Mouse (Mus musculus) granulocyte monocyte progenitor cell, adult 5-6 weeks (primary cell): ENCODE measurements around the gene Rab9. TPM values are rescaled to one million over a fixed set of nuclear protein-coding genes. Genes with fewer than 3 reads are reported as not detected.

Experiments
- ATAC-seq: replicated peaks from 2 replicates; pipeline ENCODE4 v1.8.0; 2016; ENCODE audit warnings: mild to moderate bottlenecking, moderate TSS enrichment, inconsistent platforms; ENCODE audit not compliant: poor library complexity, severe bottlenecking
- total RNA-seq, 2 experiments: library from RNA; stranded (forward) in 1 of 2; stranded (reverse) in 1 of 2; fragments of 200-712, 200-1000 nt in 1 of 2; fragments of >200 nt in 1 of 2; fragmentation: Nextera tagmentation in 1 of 2; gene quantifications; 2 replicates each; pipeline ENCODE4 v1.2.3; 2014 to 2017

Rab9 gene
- total RNA-seq, 2 experiments from 2014 or later, result 53.9 to 100 TPM

DNA sequence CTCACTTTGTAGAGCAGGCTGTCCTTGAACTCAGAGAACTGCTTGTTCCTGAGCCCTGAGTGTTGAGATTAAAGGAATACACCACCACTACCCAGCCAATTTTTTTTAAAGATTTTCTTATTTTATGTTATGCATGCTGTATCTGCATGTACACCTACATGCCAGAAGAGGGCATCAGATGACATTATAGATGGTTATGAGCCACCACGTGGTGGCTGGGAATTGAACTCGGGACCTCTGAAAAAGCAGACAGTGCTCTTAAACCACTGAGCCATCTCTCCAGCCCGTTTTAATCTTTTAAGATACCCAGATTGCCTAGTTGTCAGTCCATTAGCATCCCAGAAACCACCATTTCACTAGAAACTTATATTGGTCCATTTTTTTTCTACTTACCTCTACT, 25.3 kb downstream of the Rab9 start:
- no peak for ATAC-seq

DNA sequence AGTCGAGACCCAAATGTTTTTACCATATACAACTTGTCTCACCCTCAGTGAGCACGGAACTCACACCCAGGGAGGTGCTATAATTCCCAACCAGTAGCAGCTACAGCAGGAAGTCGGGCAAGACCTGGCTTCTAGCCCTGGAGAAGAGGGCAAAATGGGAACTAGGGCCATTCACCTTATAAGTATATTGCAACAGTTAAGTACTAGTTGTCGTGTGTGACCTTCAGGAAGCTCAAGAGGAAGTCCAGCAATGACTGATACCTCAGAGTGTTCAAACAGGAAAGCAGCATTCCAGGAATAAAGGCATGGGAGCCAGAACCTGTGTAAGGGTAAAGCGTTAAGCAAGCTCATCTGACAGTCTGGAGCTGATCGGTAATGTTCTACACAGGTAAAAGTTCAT, 26.1 kb downstream of the Rab9 start:
- peak; percentile 84 for ATAC-seq

DNA sequence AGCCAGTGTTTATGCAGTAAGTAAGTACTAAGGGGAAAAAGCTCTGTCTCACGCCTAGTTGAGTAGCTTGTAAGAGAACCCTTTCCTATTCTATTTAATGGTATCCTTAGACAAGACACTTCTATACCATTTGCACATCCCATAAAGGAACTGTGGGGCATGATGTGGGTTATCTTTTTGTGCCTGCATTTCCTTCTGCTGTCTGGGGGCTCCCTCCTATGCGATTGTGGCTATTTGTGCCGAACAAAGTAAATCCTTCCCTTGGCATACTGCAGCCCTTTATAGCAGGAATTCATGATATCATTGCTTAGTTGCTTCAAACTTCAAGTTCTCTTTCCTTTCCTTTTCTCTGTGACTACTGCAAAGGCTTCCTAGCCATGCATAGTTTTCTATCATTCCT, 35.1 kb downstream of the Rab9 start:
- no peak for ATAC-seq

DNA sequence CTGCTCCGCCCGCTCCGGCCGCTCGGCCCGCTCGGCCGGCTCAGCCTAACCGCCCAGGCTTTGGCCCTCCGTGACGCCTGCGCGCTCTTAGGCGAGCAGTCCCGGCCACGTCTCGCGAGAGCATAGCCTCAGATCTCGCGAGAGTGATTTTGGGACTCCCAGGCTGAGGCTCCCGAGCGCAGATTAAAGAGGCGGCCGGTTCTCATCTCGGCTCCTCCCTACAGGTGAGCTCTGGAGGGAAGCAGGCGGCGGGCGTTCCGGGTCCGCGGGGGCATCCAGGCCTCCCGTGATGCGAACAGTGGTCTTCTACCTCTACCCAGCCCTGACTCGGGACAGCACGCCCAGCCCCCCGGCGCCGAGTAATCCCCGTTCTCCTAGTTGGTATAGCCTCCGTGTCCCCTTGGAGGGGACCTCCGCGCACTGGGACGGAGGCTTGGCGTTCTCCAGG, 39.0 kb downstream of the Rab9 start, which contains the start of gene Ofd1:
TSS of gene Ofd1 (minus strand) at position 89 of the 448 bp plus-strand sequence.
- ATAC-seq, result peak; percentile 96

DNA sequence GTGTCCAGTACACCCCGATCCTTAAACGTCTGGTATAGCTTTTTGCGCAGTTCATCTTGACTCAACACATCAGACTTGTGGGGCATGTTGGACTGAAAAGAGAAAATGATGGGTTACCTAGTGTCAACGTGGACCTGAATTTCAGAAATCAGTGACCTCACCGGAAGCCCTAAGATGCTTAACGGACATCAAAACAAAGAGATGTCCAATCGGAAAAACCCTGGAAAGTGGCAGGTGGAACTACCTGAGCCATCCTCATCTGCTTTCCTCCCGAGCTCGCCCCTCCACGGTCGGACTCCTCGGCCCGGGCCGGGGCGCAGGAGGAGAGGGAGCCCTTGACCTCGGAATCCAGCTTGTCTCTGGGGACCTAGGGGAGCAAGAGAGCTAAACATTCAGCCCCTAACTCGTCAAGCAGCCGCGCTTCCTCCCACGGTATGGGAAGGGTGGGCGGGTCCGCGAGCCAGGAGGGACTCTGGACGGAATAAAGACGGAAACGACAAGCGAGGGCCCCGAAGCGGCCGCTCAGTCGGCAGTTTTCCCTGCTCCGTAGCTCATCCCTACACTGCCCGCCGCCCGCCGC, 39.5 kb downstream of the Rab9 start, which contains the start of gene Trappc2:
TSS of gene Trappc2 (plus strand) at position 539 of the 580 bp plus-strand sequence.
- ATAC-seq, result peak; percentile 36; the same call in 1 of the 2 replicates

- ATAC-seq, result no peak
Measured at GRCm38 (mm10) chrX:166434812-166435211, 44.9 kb downstream of the Rab9 start.

DNA sequence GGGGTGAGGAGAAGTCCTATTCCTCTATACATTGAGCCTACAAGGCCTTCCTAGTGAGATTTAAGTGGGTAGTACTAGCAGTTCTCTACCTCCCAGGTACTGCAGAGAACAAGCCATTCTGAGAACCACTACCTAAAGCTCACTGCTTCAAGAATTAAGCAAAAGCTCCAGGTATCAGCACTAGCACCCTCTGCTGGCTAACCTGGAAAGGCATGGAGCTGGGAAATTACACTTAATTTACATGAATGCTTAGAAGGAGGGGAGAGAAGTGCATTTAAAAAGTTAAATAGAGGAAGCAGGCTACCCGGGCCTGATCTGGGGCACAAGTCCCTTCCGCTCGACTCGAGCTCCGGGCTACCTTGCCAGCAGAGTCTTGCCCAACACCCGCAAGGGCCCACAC, 63.5 kb downstream of the Rab9 start:
- ATAC-seq, result peak; percentile 85

DNA sequence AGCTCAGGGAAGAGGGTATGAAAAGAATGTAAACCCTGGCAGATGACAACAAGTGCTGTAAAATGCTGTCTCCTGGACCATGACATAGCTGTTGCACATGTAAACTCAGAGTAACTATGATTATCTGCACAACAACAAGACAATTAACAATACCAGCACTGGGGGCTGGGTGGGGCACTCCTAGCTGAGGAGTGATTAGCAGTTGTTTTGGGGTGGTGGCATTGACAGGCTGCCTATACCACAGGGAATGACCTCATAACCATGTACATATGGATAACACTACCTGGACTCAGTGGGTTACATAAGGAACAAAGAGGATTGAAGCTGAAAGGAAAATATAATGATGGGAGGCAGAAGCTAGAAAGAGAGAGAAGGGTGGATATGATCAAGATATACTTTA, 71.8 kb downstream of the Rab9 start:
- ATAC-seq, result no peak

Other genes with a start within 250 kb of the Rab9 start
- gene Gpm6b, start 241.0 kb downstream of the Rab9 start, total RNA-seq (2014; fragmentation: Nextera tagmentation), result 0.45 TPM in 1 of 2 replicates, not detected in the other
- gene Gpm6b, start 241.0 kb downstream of the Rab9 start, total RNA-seq (2017), result 0.39 TPM in 1 of 2 replicates, not detected in the other
- gene Trappc2, start 39.3 kb downstream of the Rab9 start, total RNA-seq (2014; fragmentation: Nextera tagmentation), result 11.2 and 18.5 TPM in 2 replicates
- gene Trappc2, start 39.3 kb downstream of the Rab9 start, total RNA-seq (2017), result 13.6 and 17.1 TPM in 2 replicates
- gene Ofd1, start 39.2 kb downstream of the Rab9 start, total RNA-seq (2014; fragmentation: Nextera tagmentation), result 7.2 and 9.0 TPM in 2 replicates
- gene Ofd1, start 39.2 kb downstream of the Rab9 start, total RNA-seq (2017), result 11.3 and 15.6 TPM in 2 replicates
- 5.6 and 5.8 TPM in 2 replicates for gene Tceanc, start 38.7 kb upstream of the Rab9 start, total RNA-seq (2014; fragmentation: Nextera tagmentation)
- gene Tceanc, start 38.7 kb upstream of the Rab9 start, total RNA-seq (2017), result 4.0 and 8.0 TPM in 2 replicates
- 0.73 TPM in 1 of 2 replicates, not detected in the other for gene Egfl6, start 105.9 kb upstream of the Rab9 start, total RNA-seq (2014; fragmentation: Nextera tagmentation)
- gene Egfl6, start 105.9 kb upstream of the Rab9 start, total RNA-seq (2017), result not detected in 2 replicates